Mouse (Mus musculus) lung, postnatal 4 days (tissue): ENCODE results near the gene Cyb561.
A peak's percentile ranks its signal among the peaks of the same experiment; 100 is the strongest.

Experiments used
- DNase-seq, 2 experiments: peaks; one replicate each; pipeline ENCODE4 v3.0.0; 2021

The Cyb561 gene

GRCm38 (mm10) chr11:105920836-105921235 lies 32.3 kb downstream of the Cyb561 start:
- DNase-seq = no peak

GRCm38 (mm10) chr11:105920098-105920785 lies 32.9 kb downstream of the Cyb561 start:
- DNase-seq = no peak

DNA sequence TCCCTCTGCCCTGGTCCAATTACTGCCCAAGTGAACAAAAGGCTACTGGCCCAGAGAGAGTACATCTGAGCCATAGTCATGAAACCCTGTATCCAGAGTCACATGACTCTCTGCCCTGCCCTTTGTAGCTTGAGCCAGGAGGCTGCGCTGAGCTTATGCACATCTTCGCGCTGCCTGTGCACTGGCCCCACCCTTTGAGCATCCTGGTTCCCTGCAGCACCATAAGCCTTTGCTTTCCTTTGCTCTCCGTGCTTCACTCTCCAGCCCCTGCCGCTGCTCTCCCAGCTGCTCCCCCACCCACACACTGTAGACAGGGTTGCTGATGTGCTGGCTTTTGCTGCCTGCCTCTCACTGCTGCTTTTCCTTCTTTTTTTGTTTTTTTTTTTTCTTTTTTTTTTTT lies 39.6 kb downstream of the Cyb561 start:
- DNase-seq = no peak

DNA sequence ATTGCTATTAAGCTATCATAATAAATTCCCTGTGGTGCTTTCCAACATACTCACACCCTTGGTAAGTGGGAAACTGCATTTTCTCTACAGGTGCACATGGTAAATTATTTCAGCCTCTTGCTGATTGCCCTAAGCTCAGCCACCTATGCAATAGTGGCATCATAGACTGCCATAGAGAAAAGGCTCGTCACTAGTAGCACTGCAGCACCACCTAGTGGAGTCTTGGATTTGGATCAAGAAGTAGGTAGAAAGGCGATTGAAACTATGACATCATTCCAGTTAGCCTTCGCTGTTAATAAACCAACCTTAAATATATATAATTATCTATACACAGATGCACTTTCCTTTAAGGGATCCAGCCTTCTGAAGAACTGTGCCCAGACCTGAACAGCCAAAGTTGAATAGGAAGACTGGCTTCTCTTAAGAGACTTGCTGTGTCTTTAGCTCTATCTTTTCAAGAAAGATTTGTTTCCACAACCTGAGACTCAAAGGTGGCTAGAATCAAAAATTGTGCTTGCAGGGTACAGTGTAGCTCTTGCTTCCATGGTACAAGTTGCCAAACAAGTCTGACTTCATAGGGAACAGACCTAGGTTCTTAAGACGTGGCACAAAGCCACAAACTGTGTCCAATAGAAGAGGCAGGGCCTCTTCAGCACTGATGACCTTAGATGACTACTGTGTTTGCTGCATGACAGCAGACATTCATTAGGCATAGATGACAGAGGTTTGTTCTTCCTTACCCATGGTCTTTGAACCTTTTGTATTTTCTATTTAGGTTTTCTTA lies 41.4 kb downstream of the Cyb561 start:
- peak in 1 of 2 experiments; percentile 83 for DNase-seq

- no peak for DNase-seq
Observed at GRCm38 (mm10) chr11:105911149-105911548, 42.0 kb downstream of the Cyb561 start.

DNA sequence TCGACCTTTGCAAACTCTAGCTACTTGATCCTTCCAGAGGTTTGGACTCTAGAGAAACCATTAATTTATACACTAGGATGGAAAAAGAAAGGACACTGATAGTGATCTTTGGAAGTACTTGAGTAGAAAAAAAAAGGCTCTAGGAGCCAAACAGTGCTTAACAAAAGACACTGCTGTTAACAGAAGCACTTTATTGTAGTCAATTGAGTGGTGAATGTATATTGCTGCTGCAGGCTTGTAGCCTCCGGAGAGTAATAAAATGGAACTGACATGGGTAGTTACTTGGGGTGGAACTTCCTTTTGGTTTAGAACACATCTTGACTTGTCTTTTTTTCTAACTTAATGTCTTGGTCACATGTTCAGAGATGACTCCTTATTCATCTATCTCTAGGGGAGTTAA lies 43.5 kb downstream of the Cyb561 start:
- DNase-seq = no peak

DNA sequence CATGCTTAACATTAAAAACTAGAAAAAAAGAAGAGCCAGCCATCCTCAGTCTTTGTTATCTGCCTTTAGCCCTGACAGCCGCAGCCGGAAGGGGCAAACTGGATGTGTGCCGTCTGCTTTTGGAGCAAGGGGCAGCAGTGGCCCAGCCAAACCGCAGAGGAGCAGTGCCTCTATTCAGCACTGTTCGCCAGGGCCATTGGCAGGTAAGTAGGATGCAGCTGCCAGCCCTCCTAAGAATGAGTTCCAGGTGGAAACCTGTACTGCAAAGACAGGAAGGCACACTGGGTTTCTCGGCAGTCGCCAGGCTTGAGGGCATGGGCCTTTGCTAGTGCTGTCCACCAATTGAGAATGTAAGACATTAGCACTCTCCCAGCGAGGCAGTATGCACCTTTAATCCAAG lies 44.2 kb downstream of the Cyb561 start:
- no peak for DNase-seq

- DNase-seq = no peak
Observed at GRCm38 (mm10) chr11:105907381-105907780, 45.8 kb downstream of the Cyb561 start.

DNA sequence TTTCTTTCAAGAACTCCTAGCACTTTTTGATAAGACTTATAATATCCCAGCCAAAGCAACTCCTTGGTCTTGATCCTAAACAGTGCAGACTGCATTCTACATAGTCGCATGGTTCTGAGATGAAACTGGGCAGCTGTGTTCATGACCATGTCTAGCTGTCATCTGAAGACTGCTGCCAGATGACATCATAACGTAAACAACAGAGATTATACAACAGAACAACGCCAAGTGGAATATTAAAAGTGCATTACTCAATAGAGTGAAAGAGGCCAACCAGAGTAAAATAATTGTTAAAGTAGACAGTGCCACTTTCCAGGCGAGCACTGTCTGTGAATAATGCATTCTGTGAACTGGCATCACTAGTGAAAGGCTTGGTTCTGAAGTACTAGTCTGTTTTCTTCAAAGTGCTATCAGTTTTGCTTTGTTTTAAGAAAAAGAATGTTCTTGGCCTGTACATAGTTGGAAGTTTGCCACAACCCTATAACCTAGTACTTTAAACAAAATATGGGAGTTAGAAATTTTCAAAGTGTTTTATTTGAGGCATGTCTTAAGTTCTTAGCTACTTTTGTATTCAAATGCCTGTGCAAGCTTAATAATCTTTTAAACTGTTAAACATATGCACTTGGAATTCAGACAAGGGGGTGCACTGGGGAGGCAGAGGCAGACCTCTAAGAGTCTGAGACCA lies 47.5 kb downstream of the Cyb561 start:
- DNase-seq = peak in 1 of 2 experiments; percentile 28

DNA sequence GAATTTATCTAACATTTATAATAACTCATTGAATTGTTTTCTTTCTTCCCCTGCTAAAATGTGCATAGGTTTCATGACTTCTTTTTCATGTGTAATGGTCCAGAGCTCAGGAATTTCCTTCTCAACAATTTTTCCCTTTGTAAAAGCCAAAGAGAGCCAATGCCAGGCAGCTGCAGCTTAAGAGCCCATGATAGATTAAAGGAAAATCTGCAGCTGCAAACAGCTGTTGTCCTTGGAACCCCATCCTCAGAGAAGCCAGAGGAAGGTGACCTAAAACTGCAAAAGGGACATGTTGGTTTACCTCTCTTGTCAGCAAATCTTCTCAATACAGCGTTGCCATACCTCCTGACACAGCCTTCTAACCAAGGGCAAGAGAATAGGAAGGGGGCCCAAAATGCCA lies 50.2 kb downstream of the Cyb561 start:
- DNase-seq = peak in 1 of 2 experiments; percentile 28

- no peak for DNase-seq
Observed at GRCm38 (mm10) chr11:105901501-105901900, 51.6 kb downstream of the Cyb561 start.

GRCm38 (mm10) chr11:105899151-105899550 lies 54.0 kb downstream of the Cyb561 start:
- DNase-seq = no peak

GRCm38 (mm10) chr11:105887281-105887680 lies 65.9 kb downstream of the Cyb561 start:
- no peak for DNase-seq

DNA sequence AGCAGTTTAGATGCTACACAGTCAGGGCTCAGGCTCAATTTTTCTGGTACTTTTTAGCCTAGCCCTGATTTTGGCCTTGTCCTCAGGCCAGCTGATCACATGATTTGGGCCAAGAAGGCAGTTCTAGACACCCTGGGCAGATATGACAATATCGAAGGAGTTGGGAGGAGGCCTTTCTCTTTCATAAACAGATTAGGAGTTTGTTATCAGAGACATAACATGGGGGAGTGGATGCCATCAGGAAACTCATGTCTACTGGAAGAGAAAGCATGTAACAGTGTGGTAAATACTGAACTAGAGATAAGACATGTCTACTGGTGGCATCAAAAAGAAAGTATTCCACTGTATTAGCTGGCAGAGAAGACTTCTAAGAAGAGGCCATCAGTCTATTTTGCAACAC lies 67.6 kb downstream of the Cyb561 start:
- DNase-seq = no peak
